Mouse (Mus musculus) heart, adult 8-10 months (tissue): ENCODE data around the gene G6pc3. TPM values are rescaled to one million over a fixed set of nuclear protein-coding genes. Genes with fewer than 3 reads are reported as not detected.

Experiments used
- DNase-seq: peaks from one replicate; pipeline ENCODE4 v3.0.0; 2022; ENCODE audit warnings: low spot score
- microRNA-seq: library from miRNA; unstranded; fragments of <30 nt; microRNA quantifications from one replicate; pipeline ENCODE4 v1.2.0, GENCODE M21; 2022
- total RNA-seq, 4 experiments: library from RNA; stranded (reverse); gene quantifications; 2 replicates each; pipeline ENCODE4 v1.2.4; 2022

The G6pc3 gene
- total RNA-seq, 4 experiments from 2014 or later: 52.2 to 60.3 (median 58.6) TPM

- DNase-seq: no peak
Measured at GRCm38 (mm10) chr11:102241874-102242273, 52.5 kb downstream of the G6pc3 start.

Small RNA genes within 50 kb of the gene (microRNA-seq; reads per million reads assigned to microRNA genes)
- gene Mir8101: 3.1 reads per million, percentile 3 among the genes with 10 or more reads in this experiment

Other genes starting within 250 kb of the G6pc3 start
- 1 to 10 TPM in 3 of 4 experiments, under 1 TPM in 1; 0.65 to 1.9 (median 1.2) TPM for gene Sost, start 222.6 kb upstream of the G6pc3 start, total RNA-seq
- not detected for gene Cfap97d1, start 205.3 kb upstream of the G6pc3 start, total RNA-seq
- 100 to 1,000 TPM; 107 to 186 (median 147) TPM for gene Dusp3, start 202.6 kb upstream of the G6pc3 start, total RNA-seq
- gene Mpp3, start 161.2 kb upstream of the G6pc3 start, total RNA-seq: 1 to 10 TPM in 3 of 4 experiments, under 1 TPM in 1; 0.92 to 2.6 (median 1.5) TPM
- 10 to 100 TPM; 56.7 to 79.2 (median 64.0) TPM for gene Cd300lg, start 148.1 kb upstream of the G6pc3 start, total RNA-seq
- gene Mpp2, start 101.1 kb upstream of the G6pc3 start, total RNA-seq: 1 to 10 TPM; 2.6 to 4.7 (median 4.3) TPM
- not detected for gene Ppy, start 88.3 kb upstream of the G6pc3 start, total RNA-seq
- not detected for gene Pyy, start 81.8 kb upstream of the G6pc3 start, total RNA-seq
- gene Nags, start 44.1 kb upstream of the G6pc3 start, total RNA-seq: under 1 TPM; 0.14 to 0.30 (median 0.22) TPM
- 10 to 100 TPM; 12.7 to 15.5 (median 14.9) TPM for gene Tmem101, start 33.2 kb upstream of the G6pc3 start, total RNA-seq
- 10 to 100 TPM; 45.4 to 51.9 (median 48.8) TPM for gene Lsm12, start 4.3 kb upstream of the G6pc3 start, total RNA-seq
- 100 to 1,000 TPM; 114 to 136 (median 121) TPM for gene Hdac5, start 40.5 kb downstream of the G6pc3 start, total RNA-seq
- under 1 TPM; 0.12 to 0.23 (median 0.18) TPM for gene BC030867, start 59.3 kb downstream of the G6pc3 start, total RNA-seq
- 1 to 10 TPM; 1.3 to 1.6 (median 1.5) TPM for gene Asb16, start 79.1 kb downstream of the G6pc3 start, total RNA-seq
- gene Tmub2, start 95.3 kb downstream of the G6pc3 start, total RNA-seq: 10 to 100 TPM; 27.0 to 28.1 (median 27.6) TPM
- 10 to 100 TPM; 17.7 to 21.1 (median 20.1) TPM for gene Atxn7l3, start 107.0 kb downstream of the G6pc3 start, total RNA-seq
- gene Ubtf, start 130.1 kb downstream of the G6pc3 start, total RNA-seq: 10 to 100 TPM; 48.6 to 59.7 (median 52.1) TPM
- gene Slc4a1, start 176.6 kb downstream of the G6pc3 start, total RNA-seq: 1 to 10 TPM in 2 of 4 experiments, under 1 TPM in 2; 0.19 to 4.5 (median 1.5) TPM
- gene Rundc3a, start 203.8 kb downstream of the G6pc3 start, total RNA-seq: under 1 TPM in 1 of 4 experiments, not detected in 3; 0.16 TPM
- 100 to 1,000 TPM; 174 to 204 (median 197) TPM for gene Slc25a39, start 218.3 kb downstream of the G6pc3 start, total RNA-seq
- gene Grn, start 240.7 kb downstream of the G6pc3 start, total RNA-seq: 10 to 100 TPM; 76.5 to 84.8 (median 79.6) TPM